Mouse (Mus musculus): Measurements from ENCODE around the gene Efcab6.

DNA sequence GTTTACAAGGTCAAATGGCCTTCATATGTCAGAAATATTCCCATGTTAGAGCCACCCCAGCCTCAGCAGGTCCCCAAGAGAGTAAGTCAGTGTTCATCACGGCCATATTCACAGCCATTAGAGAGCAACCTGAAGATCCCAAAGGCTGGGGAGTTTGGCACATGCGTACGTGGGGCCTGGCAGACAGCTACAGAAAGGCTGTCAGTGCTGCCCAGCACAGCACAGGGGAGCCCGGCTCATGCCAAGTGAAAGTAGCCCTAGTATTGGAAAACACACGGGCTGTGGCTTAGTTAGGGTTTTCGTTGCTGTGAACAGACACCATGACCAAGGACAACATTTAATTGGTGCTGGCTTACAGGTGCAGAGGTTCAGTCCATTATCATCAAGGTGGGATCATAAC, 40.3 kb downstream of the Efcab6 start:
- TF ChIP-seq POLR2A (IDR thresholded peaks at IDR 0.05; ENCODE audit: low read depth, low read length) (no peak), CTCF (conservative IDR thresholded peaks at IDR 0.05; ENCODE audit: insufficient read depth, insufficient read length, low read depth, low read length) (no peak)

All from kidney, adult 2 months (tissue).